Mouse (Mus musculus) embryonic fibroblast, embryonic 13.5 days (primary cell): Measurements from ENCODE around the gene Zfp36l1.

Experiments
- CTCF ChIP-seq: IDR thresholded peaks from 2 replicates; pipeline ENCODE4 v1.5.1; 2011; ENCODE audit warnings: mild to moderate bottlenecking, control low read depth, low read length, moderate library complexity, borderline replicate concordance; ENCODE audit not compliant: insufficient read depth
- POLR2A ChIP-seq: IDR thresholded peaks from 2 replicates; pipeline ENCODE4 v1.6.1; 2011; ENCODE audit warnings: low read depth, mild to moderate bottlenecking, control low read depth, low read length, moderate library complexity

DNA sequence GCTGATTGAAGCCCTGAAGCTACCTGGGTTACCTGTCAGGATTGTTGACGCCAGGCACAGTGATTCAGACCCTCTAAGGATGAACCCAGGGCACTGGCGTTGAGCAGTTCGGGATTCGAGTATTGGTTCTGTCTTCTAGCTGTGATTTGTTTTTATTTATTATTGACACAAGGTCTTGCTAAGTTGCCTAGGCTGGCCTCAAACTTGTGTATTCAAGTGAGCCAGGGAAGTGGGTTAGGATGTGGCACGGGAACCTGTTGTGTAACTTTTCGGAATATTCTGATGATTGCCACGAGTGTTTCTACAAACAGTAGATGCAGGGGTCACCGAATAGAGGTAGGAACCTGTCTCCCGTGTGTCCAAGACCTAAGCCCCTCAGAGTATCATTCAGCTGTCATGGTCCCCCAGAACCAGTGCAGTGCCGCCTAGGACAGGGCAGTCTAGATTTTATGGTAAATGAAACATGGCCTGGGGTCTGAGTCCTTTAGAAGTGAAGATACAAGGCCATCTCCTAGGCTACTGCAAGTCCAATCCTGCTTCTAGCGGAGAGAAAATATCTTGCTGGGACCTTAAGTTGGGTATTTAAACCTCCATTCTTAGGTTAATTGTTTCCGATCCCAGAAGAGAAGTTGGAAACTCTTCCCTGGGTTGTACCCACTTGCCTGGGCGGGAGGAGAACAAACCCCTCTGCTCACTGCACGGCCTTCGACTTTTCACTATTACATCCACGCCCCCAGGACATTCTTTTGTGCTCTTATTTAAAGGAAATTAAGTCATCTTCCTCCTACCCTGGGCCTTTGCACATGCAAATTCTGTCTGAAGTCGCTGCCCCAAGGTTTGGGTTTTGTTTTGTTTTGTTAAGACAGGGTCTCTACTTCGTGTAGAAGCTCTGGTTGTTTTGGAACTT lies 3.6 kb upstream of the Zfp36l1 start:
- TF ChIP-seq CTCF (no peak), POLR2A (no peak)
